Comparison of ENCODE assay signal across 9 mouse cellular contexts in the genomic region with DNA sequence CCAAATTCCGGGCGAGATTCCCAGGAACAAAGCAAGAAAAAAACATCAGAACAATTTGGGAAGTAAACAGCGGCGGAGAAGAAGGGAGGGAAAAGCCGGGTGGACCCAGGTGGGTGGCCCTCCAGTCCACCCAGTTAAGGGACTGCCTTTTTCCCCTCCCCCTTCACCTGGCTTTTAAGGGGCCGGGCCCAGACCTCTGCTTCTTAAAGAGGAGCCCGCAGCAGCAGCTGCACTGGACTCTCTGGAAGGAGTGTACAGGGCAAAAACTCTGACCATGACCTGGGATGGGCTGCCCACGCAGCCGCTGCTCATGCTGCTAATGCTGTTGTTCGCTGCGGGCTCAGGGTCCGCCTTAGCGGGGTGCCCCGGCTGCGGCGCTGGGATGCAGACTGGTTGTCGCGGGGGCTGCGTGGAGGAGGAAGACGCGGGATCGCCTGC. TPM values are rescaled to one million over a fixed set of nuclear protein-coding genes. Genes with fewer than 3 reads are reported as not detected.
DNase-seq lines count a peak whose midpoint lies in the region; ATAC-seq lines count a peak whose summit lies in the region.
"Had no signal": no experiment of that assay in that cellular context is flagged by ENCODE, and none has a peak within 500 bp of the region (broad histone marks: within the 10 kb centered on the region; RNA-seq: fewer than 3 reads in every experiment).

A gene (plus strand): TSS at position 89 of the 438 bp plus-strand sequence.

- H3K4me3 ChIP-seq in embryonic facial prominence, embryonic 13.5 days: peak within 1 kb of the TSS; percentile 27
- H3K4me3 ChIP-seq in liver, embryonic 13.5 days (replicated peaks): peak within 1 kb of the TSS; percentile 29
- H3K4me3 ChIP-seq in neural tube, embryonic 15.5 days (replicated peaks): no peak within 1 kb of the TSS

- intact Hi-C loops in heart, postnatal 10 days (cut with DNase I): no loop called here

- no peak for ATAC-seq in embryonic facial prominence, embryonic 13.5 days (ENCODE audit: insufficient number of reproducible peaks, insufficient read depth, low FRiP score, low TSS enrichment, low read depth)
- ATAC-seq in liver, embryonic 13.5 days (ENCODE audit: low read depth): 0 out of 2 replicates have a peak, but pooled peaks have one; percentile 18
- ATAC-seq in neural tube, embryonic 15.5 days (ENCODE audit: low FRiP score): no peak

- no peak for DNase-seq in layer of hippocampus, adult 8-10 months (ENCODE audit: low spot score in 2 of 2)
- DNase-seq in layer of hippocampus, adult 11-12 months (ENCODE audit: low spot score): no peak
- peak in 1 of 2 experiments; percentile 25 for DNase-seq in heart, postnatal 10 days
- DNase-seq in liver, embryonic 13.5 days: no peak
- no peak for DNase-seq in yolk sac, embryonic 10.5 days (ENCODE audit: low spot score)
- no peak for DNase-seq in spleen, adult 18-20 months

- H3K27me3 ChIP-seq in embryonic facial prominence, embryonic 13.5 days: peaks cover 38% of the 10 kb centered on the region
- peaks cover 55% of the 10 kb centered on the region for H3K27me3 ChIP-seq in liver, embryonic 13.5 days
- H3K27me3 ChIP-seq in neural tube, embryonic 15.5 days (replicated peaks): peaks cover 45% of the 10 kb centered on the region

- H3K9me3 ChIP-seq in embryonic facial prominence, embryonic 13.5 days: no peaks in the 10 kb centered on the region
- no peaks in the 10 kb centered on the region for H3K9me3 ChIP-seq in liver, embryonic 13.5 days (replicated peaks)
- H3K9me3 ChIP-seq in neural tube, embryonic 15.5 days (replicated peaks): no peaks in the 10 kb centered on the region
- H3K9me3 ChIP-seq: megakaryocyte, embryonic 14.5 days had no signal

- peak within 1 kb of the TSS; percentile 55 for H3K4me2 ChIP-seq in embryonic facial prominence, embryonic 13.5 days
- H3K4me2 ChIP-seq in liver, embryonic 13.5 days: peak within 1 kb of the TSS; percentile 47
- H3K4me2 ChIP-seq in neural tube, embryonic 15.5 days: peak within 1 kb of the TSS; percentile 28; the same call in 1 of the 2 replicates

- H3K27ac ChIP-seq in embryonic facial prominence, embryonic 13.5 days: no peak within 1 kb of the TSS
- no peak within 1 kb of the TSS for H3K27ac ChIP-seq in liver, embryonic 13.5 days
- no peak within 1 kb of the TSS for H3K27ac ChIP-seq in neural tube, embryonic 15.5 days (replicated peaks)

- peaks cover 30% of the 10 kb centered on the region for H3K4me1 ChIP-seq in embryonic facial prominence, embryonic 13.5 days
- peaks cover 41% of the 10 kb centered on the region for H3K4me1 ChIP-seq in liver, embryonic 13.5 days (replicated peaks)
- H3K4me1 ChIP-seq in neural tube, embryonic 15.5 days: peaks cover 9% of the 10 kb centered on the region; the same call in 1 of the 2 replicates

- WGBS in embryonic facial prominence, embryonic 13.5 days: 3% methylated on average over 22 of the region's 22 CpGs
- 17% methylated on average over 22 of the region's 22 CpGs for WGBS in liver, embryonic 13.5 days (ENCODE audit: insufficient replicate concordance)
- 5% methylated on average over 22 of the region's 22 CpGs for WGBS in neural tube, embryonic 15.5 days

- H3K36me3 ChIP-seq in embryonic facial prominence, embryonic 13.5 days: no peaks in the 10 kb centered on the region
- no peaks in the 10 kb centered on the region for H3K36me3 ChIP-seq in liver, embryonic 13.5 days
- no peaks in the 10 kb centered on the region for H3K36me3 ChIP-seq in neural tube, embryonic 15.5 days

- peak within 1 kb of the TSS; percentile 64 for H3K9ac ChIP-seq in embryonic facial prominence, embryonic 13.5 days
- H3K9ac ChIP-seq in liver, embryonic 13.5 days: 0 out of 2 replicates have a peak within 1 kb of the TSS, but pooled peaks have one; percentile 15
- H3K9ac ChIP-seq in neural tube, embryonic 15.5 days (replicated peaks): no peak within 1 kb of the TSS

RNA-seq across cellular contexts. Expression of the gene that starts here (rescaled TPM):
- total RNA-seq in layer of hippocampus, adult 8-10 months (2022): 10 to 100 TPM; 11.2 to 13.6 (median 12.7) TPM
- 1.1 and 1.9 TPM in 2 replicates for polyA plus RNA-seq in embryonic facial prominence, embryonic 13.5 days (2015; fragmentation: Nextera tagmentation; extraction: Ambion mirVana)
- 10 to 100 TPM; 24.8 to 30.5 TPM for total RNA-seq in heart, postnatal 10 days (2021)
- 1.1 and 1.2 TPM in 2 replicates for polyA plus RNA-seq in liver, embryonic 13.5 days (2015; fragmentation: Nextera tagmentation; extraction: Ambion mirVana)
- polyA plus RNA-seq in neural tube, embryonic 15.5 days (2015; fragmentation: Nextera tagmentation; extraction: Ambion mirVana): 3.2 and 3.5 TPM in 2 replicates
